Mouse (Mus musculus) ES-E14 (cell line): ENCODE measurements around the gene Fbxo44.

Experiments used
- CHD2 ChIP-seq: IDR thresholded peaks from 2 replicates; pipeline ENCODE4 v1.6.1; 2014; ENCODE audit warnings: mild to moderate bottlenecking, low read depth, low read length, inconsistent platforms
- ZC3H11A ChIP-seq: IDR thresholded peaks from 2 replicates; pipeline ENCODE4 v1.6.1; 2012; ENCODE audit warnings: low read depth, mild to moderate bottlenecking, inconsistent platforms, low read length, borderline replicate concordance
- ZNF384 ChIP-seq: IDR thresholded peaks from 2 replicates; pipeline ENCODE4 v1.6.1; 2012; ENCODE audit warnings: low read depth, low read length, inconsistent platforms

DNA sequence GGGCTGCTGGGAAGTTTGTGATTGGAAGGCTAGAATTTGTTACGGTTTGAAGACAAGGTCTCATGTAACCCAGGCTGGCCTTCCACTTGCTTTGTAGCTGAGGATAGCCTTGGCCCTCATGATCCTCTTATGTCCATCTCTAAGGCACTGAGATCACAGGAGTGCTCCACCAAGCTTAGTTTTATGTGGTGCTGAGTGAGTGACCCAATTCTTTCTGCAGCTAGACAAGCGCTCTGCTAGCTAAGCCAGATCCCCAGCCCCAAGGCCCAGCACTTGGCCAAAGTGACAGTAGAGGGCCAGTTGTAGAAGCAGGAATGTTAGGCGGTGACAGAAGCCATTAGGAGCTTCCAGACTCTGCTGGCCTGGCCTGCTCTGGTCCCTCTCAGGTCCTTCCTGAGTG, 56.1 kb downstream of the Fbxo44 start:
- TF ChIP-seq ZNF384 (no peak), CHD2 (no peak), ZC3H11A (no peak)
